Mouse (Mus musculus) CD4-positive, CD25-positive, alpha-beta regulatory T cell, adult 2 months (primary cell): ENCODE data around the gene Ankmy1.

Experiments used
- DNase-seq: peaks from one replicate; pipeline ENCODE4 v3.0.0-alpha.2; 2012; ENCODE audit warnings: low read depth, low spot score

The Ankmy1 gene

GRCm38 (mm10) chr1:92911721-92912138 is 9.0 kb upstream of the Ankmy1 start:
- no peak for DNase-seq

- peak; percentile 67 for DNase-seq
Measured at GRCm38 (mm10) chr1:92910925-92911720, 8.4 kb upstream of the Ankmy1 start.

DNA sequence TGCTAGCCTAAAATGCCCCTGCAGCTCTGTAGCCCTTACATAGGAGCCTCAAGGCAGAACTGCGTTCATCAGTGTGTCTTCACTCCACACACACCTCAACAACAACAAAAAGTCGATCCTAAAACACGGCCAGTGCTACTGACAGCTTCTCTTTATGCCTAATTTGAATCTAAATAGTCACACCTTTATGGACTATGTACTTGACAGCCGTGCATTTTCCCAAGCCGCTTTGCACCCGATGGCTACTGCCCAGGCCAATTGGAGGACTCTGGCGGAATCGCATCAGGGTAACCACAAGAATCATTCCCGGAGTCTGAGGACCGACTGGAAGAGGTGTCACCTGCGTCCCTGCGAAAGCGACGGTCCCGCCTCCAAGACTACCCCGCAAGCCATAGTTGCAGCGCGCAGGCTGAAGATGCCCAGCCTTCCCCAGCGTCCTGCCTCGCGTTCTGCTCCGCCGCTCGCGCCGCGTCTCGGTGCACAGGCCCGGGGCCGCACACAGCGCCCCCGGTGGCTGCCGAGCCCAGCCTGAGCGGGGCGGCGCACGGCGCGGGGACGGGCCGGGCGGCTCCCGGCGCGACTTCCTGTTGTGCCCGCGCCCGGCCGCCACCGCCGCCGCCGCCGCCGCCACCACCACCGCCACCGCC is 7.7 kb upstream of the Ankmy1 start, which contains the start of gene Rnpepl1:
Gene Rnpepl1 (plus strand): TSS at position 545 of the 647 bp plus-strand sequence.
- peak; percentile 88 for DNase-seq

GRCm38 (mm10) chr1:92909068-92909467 is 6.4 kb upstream of the Ankmy1 start:
- DNase-seq = peak; percentile 65

DNA sequence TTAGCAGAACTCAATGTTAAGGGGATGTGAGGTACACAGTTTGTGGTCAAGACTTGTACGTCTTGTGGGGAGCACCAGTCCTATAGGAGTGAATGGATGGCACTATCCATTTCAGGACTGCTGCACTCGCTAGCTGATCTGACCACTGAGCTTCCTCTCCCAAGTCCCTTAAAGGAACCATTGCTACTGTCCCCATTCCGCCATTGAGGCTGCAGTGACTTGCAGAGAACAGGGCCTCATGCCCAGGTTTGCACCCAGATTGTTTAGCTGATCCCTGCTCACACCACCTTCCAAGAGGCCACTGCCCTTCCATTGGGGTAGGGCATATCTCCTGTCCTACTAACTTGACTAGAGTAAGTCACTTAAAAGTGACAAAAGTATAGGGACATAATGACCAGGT is 6.0 kb upstream of the Ankmy1 start:
- no peak for DNase-seq

GRCm38 (mm10) chr1:92907632-92908360 is 5.1 kb upstream of the Ankmy1 start:
- DNase-seq = no peak

DNA sequence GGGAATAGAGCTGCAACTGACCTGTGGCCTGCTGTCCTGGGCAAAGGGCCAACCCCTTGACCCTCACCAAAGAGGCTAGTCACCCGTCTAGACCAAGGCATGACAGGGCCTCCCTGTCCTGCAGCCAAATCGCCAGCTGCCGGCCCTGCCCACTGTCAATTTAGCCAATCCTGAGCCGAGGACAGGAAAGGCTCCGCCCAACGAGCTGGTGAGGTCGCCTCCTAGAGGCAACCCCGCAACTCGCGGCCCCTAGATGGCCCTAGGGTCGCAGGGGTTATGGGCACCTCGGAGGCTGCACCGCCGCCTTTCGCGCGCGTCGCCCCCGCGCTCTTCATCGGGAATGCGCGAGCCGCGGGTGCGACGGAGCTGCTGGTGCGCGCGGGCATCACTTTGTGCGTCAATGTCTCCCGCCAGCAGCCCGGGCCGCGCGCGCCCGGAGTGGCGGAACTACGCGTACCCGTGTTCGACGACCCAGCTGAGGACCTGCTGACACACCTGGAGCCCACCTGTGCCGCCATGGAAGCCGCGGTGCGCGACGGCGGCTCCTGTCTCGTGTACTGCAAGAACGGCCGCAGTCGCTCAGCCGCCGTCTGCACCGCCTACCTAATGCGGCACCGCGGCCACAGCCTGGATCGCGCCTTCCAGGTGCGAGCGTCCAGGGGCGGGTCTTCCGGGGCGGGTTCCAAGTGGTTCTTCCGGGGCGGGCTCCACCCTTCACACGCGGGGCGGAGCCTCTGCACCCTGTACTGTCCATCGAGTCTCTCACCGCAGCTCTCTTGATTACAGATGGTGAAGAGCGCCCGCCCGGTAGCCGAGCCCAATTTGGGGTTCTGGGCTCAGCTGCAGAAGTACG is 4.3 kb upstream of the Ankmy1 start, which contains the start of gene Dusp28:
Gene Dusp28 (plus strand): TSS at position 203 of the 853 bp plus-strand sequence.
- peak; percentile 92 for DNase-seq

DNA sequence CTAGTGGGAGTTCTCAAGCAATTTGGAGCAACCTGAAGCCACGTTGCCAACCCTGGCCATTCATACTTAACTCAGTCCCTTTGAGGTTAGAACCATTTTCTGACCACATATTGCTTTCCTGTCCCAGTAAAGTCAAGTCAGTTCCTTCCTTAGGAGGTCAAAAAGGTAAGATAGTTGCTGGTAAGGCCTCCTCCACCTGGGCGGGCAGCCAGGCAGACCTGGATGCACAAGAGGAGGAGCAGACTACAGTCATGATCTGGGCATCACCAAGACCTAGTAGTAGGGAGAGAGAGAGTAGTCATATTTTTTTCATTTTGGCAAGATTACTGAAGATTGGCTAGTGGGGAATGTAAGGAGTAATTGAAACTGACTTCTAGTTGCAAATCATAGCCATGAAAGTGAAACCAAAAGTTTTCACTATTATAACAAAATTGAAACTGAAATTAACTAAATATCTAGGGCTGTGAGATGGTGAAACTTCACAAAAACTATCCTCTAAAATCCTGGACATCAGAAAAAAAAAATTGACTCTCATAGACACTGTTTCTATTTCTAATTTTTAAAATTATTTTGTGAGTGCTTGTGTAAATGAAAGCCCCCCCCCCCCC is 3.1 kb upstream of the Ankmy1 start:
- DNase-seq = no peak

- no peak for DNase-seq
Measured at GRCm38 (mm10) chr1:92903627-92904026, 921 bp upstream of the Ankmy1 start.

DNA sequence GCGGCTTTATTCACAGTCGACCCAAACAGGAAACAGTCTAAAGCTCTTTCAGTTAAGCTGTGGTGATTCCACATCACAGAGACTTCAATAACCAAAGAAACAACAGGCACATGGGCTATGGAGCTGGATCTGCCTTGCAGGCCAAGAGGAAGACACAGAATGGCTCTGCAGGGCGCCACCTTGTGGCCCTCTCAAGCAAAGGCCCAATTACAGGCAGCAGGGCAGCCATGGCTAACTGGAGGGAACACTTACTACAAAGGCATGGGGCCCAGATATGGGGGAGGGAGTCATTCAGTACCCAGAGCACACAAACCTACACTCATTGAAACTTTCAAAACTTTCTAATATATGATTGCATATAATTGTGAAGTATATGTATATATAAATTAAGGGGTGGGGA is 7.6 kb downstream of the Ankmy1 start:
- peak; percentile 84 for DNase-seq

DNA sequence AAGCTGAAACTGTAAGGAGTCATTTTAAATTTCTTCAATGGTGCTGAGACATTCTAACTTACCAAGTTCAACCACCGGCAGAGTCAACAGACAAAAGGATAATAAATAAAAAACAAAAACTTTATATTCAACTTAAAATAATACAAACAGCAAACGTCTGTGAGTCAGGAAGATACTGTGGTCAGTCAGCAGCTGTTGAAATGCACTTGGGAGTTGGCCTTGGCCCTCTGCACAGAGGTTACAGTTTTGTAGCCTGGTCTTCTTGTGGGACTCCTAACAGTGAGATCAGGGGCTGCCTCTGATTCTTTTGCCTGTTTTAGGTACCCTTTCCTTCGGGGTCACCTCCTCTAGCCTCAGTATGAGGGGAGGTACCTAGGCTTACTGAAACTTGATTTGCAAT is 8.8 kb downstream of the Ankmy1 start:
- DNase-seq = no peak

DNA sequence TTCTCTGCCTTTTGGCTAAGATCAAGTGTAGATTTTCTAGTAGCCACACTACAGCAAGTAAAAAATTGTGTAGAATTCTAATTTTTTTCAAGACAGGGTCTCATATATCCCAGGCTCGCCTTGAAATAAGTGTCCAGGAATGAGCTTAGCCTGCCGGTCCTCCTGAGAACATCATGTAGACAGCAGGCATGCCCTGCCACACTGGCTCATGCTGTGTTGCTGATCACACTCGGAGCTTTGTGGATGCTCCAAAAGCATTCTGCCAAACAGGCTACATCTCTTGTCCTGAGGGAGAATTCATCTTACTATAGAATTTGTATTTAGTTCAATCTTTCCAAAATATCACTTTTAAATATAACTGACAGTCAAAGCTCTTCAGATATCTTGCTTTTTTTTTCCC is 9.9 kb downstream of the Ankmy1 start:
- no peak for DNase-seq

DNA sequence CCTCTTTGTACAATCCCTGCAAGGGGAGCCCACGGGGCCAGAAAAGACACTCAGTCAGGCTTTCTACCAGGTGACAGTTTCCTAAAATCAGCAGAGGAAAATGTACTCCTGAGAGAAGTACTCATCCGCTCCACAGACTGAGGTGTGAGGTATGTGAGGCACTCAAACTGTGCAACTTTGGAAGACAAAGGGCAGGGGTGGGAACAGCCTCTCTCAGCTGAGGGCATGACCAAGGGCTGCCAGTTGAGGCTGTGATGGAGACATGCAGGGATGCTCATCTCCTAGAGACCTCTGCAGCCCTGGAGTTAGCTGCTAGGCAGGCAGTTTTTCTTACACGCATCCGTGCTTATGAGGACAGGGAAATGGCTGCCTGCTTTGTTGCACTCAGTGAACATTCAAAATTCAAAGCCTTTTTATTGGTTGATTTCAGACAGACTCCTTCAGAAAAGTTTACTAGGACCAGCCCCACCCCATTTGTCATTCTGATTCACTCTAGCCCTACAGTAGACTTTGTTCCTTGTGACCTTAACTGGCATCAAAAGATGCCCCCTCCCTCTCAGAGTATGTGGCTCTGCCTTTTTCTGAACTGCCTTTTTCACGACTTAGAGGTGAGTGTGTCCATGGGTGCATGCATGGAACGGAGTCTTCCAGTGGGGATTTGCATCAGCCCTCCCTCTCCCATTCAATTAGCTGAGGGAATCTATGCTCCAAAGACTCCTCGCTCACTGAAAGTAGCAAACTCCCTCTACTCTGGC is 13.6 kb downstream of the Ankmy1 start:
- DNase-seq = no peak

GRCm38 (mm10) chr1:92881982-92882381 is 20.7 kb downstream of the Ankmy1 start:
- no peak for DNase-seq

DNA sequence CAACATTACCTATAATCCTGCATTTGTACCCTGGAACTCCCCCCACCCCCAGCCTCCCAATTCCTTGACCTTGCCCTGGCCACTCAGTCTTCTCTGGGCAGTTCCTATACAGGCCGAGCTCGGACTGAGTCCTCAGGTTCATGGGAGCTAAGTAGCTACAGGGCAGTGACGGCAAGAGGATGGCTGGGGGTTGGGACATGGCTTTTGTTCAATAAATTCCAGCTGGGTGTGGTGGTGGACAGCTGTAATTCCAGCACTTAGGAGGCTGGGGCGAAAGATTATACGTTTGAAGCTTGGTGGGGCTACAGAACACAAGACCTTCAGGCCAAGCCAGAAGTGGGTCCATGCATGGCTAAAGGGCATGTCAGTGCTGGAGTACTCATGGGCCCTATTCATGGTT is 22.6 kb downstream of the Ankmy1 start:
- no peak for DNase-seq

DNA sequence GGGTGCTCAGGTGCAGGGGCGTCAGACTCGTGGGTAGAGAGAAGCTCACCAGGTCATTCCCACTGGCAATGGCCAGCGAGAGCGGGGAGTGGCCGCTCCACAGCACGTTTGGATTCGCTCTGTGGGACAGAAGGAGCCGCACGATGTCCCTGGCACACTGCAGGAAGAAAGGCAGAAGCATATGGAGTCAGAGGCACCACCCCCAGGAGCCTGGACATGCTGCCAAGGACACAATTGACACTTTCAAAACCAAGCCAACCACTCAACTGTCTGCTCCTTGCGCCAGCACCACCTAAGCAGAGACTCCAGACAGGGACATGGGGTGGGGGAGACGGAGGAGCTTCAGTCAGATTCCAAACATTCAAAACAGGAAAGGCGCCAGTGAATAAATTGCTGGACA is 23.4 kb downstream of the Ankmy1 start:
- DNase-seq = no peak

GRCm38 (mm10) chr1:92878066-92878741 is 24.5 kb downstream of the Ankmy1 start:
- no peak for DNase-seq

GRCm38 (mm10) chr1:92877431-92877978 is 25.2 kb downstream of the Ankmy1 start:
- DNase-seq = no peak

DNA sequence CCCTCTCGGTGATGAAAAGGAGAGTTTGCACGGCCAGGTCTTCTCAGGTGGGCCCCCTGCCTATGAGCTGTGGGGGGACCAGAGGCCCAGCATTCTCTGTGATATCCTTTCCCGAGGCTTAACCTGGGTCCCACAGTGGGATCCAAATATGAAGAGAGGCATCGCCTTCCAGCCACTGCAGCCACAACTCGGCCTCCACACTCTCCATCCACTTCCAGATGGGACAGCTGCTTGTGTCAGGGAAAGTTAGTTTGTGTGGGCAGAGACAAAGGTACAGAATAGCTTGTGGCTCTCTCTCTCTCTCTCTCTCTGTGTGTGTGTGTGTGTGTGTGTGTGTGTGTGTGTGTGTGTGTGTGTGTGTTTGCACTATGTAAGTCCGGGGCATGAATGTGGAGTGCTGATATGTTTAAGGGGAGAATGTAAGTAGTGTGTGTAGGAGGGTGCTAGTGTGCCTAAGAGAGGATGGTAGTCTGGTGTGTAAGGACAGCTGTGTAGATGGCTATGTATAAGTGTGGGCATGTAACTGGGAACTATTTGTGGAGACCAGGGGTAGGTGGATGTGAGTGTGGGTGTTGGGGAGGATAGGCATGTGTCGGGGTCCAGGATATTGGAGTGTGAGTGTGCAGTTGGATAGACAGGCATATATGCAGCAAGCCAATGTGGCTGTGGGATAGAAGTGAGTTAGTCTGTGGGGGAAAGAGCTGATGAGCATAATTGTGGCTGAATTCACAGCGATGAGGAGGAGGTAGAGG is 27.2 kb downstream of the Ankmy1 start:
- DNase-seq = no peak
